Mouse (Mus musculus) intestine, postnatal 0 days (tissue): Measurements from ENCODE around the gene Gnaq. TPM values are rescaled to one million over a fixed set of nuclear protein-coding genes. Genes with fewer than 3 reads are reported as not detected.
A peak's percentile ranks its signal among the peaks of the same experiment; 100 is the strongest.

Experiments used
- ATAC-seq: fragments of 200-750 bp; cut with Nextera tagmentation; 2 replicates; pipeline ENCODE4 v1.8.0; 2017; ENCODE audit warnings: mild to moderate bottlenecking, moderate TSS enrichment, moderate library complexity
- H3K27ac ChIP-seq: fragments of 300-500 bp; sonication (generic); 2 replicates; pipeline ENCODE4 v1.5.1; 2014; ENCODE audit warnings: mild to moderate bottlenecking, low read depth, low read length, moderate library complexity
- H3K27me3 ChIP-seq: fragments of 300-500 bp; sonication (generic); replicated peaks from 2 replicates; pipeline ENCODE4 v1.6.1; 2014; ENCODE audit warnings: low read length, mixed read lengths; ENCODE audit not compliant: control insufficient read depth, insufficient read depth
- H3K36me3 ChIP-seq: fragments of 300-500 bp; sonication (generic); 2 replicates; pipeline ENCODE4 v1.6.1; 2014; ENCODE audit warnings: mild to moderate bottlenecking, moderate library complexity; ENCODE audit not compliant: control insufficient read depth, insufficient read depth
- H3K4me1 ChIP-seq: fragments of 300-500 bp; sonication (generic); replicated peaks from 2 replicates; pipeline ENCODE4 v1.6.1; 2014; ENCODE audit warnings: antibody characterized with exemption, low read length, mixed read lengths; ENCODE audit not compliant: control insufficient read depth, insufficient read depth
- H3K4me2 ChIP-seq: fragments of 300-500 bp; sonication (generic); replicated peaks from 2 replicates; pipeline ENCODE4 v1.6.1; 2014; ENCODE audit warnings: low read depth, mild to moderate bottlenecking, moderate library complexity
- H3K4me3 ChIP-seq: fragments of 300-500 bp; sonication (generic); 2 replicates; pipeline ENCODE4 v1.5.1; 2014; ENCODE audit warnings: low read depth, low read length
- H3K9ac ChIP-seq: fragments of 300-500 bp; sonication (generic); 2 replicates; pipeline ENCODE4 v1.6.1; 2014; ENCODE audit warnings: mild to moderate bottlenecking, low read depth, low read length
- H3K9me3 ChIP-seq: fragments of 300-500 bp; sonication (generic); 2 replicates; pipeline ENCODE4 v1.6.1; 2016; ENCODE audit warnings: mixed run types; ENCODE audit not compliant: control insufficient read depth
- CTCF ChIP-seq: sonication (generic); IDR thresholded peaks from 2 replicates; pipeline ENCODE4 v1.5.1; 2016; ENCODE audit warnings: low read depth, mild to moderate bottlenecking, control low read depth, antibody characterized with exemption, moderate library complexity
- WGBS: fragments of 180-500 bp; shearing (Covaris S2); extraction: QIAGEN DNeasy Blood & Tissue Kit; methylation state at CpG from one replicate; pipeline ENCODE4 v1.1.7; 2014; 5-methylcytosine and 5-hydroxymethylcytosine counted together
- polyA plus RNA-seq: library from polyadenylated mRNA; unstranded; fragments of >200 nt; fragmentation: Nextera tagmentation; extraction: Ambion mirVana; gene quantifications from 2 replicates; pipeline ENCODE4 v1.2.1, GENCODE M21; 2015

Gnaq gene
- polyA plus RNA-seq, 1 experiment from 2014 or later: 17.1 TPM

GRCm38 (mm10) chr19:16339954-16340586 is 207.4 kb downstream of the Gnaq start:
- H3K4me3 ChIP-seq: no peak overlapping the region
- no peak overlapping the region for H3K9ac ChIP-seq
- H3K27ac ChIP-seq: no peak overlapping the region
- 60% methylated on average over 4 of the region's 4 CpGs for WGBS
- no peak overlapping the region; the same call in 1 of the 2 replicates for H3K4me2 ChIP-seq
- TF ChIP-seq CTCF: no peak
- H3K9me3 ChIP-seq: no peaks in the 10 kb centered on the region
- H3K36me3 ChIP-seq: peaks cover 3% of the 10 kb centered on the region
- H3K4me1 ChIP-seq: no peaks in the 10 kb centered on the region
- 0 out of 2 replicates have a peak, but pooled peaks have one; percentile 36 for ATAC-seq
- no peaks in the 10 kb centered on the region for H3K27me3 ChIP-seq

- Histone ChIP-seq H3K4me3 (no peak overlapping the region), H3K9me3 (no peaks in the 10 kb centered on the region), H3K4me2 (no peak overlapping the region), H3K27ac (no peak overlapping the region), H3K27me3 (no peaks in the 10 kb centered on the region), H3K9ac (no peak overlapping the region), H3K4me1 (no peaks in the 10 kb centered on the region), H3K36me3 (no peaks in the 10 kb centered on the region; the same call in 1 of the 2 replicates)
- TF ChIP-seq CTCF: peak; percentile 58
- 81% methylated on average over 2 of the region's 2 CpGs for WGBS
- no peak for ATAC-seq
These were observed 210.1 kb downstream of the Gnaq start for GRCm38 (mm10) chr19:16342702-16343101.

GRCm38 (mm10) chr19:16345516-16345915 is 212.9 kb downstream of the Gnaq start:
- peaks cover 6% of the 10 kb centered on the region; the same call in 1 of the 2 replicates for H3K36me3 ChIP-seq
- H3K9ac ChIP-seq: no peak overlapping the region
- H3K27me3 ChIP-seq: no peaks in the 10 kb centered on the region
- no peak overlapping the region for H3K4me2 ChIP-seq
- no peaks in the 10 kb centered on the region for H3K9me3 ChIP-seq
- no peaks in the 10 kb centered on the region for H3K4me1 ChIP-seq
- no peak for ATAC-seq
- no peak for TF ChIP-seq CTCF
- 96% methylated on average over 2 of the region's 2 CpGs for WGBS
- H3K27ac ChIP-seq: no peak overlapping the region
- no peak overlapping the region for H3K4me3 ChIP-seq

GRCm38 (mm10) chr19:16347037-16347436 is 214.4 kb downstream of the Gnaq start:
- Histone ChIP-seq H3K27ac (no peak overlapping the region), H3K27me3 (no peaks in the 10 kb centered on the region), H3K9ac (no peak overlapping the region), H3K9me3 (no peaks in the 10 kb centered on the region), H3K4me1 (no peaks in the 10 kb centered on the region), H3K4me2 (no peak overlapping the region), H3K36me3 (peaks cover 6% of the 10 kb centered on the region; the same call in 1 of the 2 replicates), H3K4me3 (no peak overlapping the region)
- ATAC-seq: no peak
- no peak for TF ChIP-seq CTCF
- 90% methylated on average over 3 of the region's 3 CpGs for WGBS

- Histone ChIP-seq H3K4me3 (no peak overlapping the region), H3K9me3 (no peaks in the 10 kb centered on the region), H3K27me3 (no peaks in the 10 kb centered on the region), H3K27ac (no peak overlapping the region), H3K4me2 (no peak overlapping the region), H3K9ac (no peak overlapping the region), H3K36me3 (0 out of 2 replicates have a peak, but pooled peaks cover 2% of the 10 kb centered on the region), H3K4me1 (no peaks in the 10 kb centered on the region)
- no peak for ATAC-seq
- peak; percentile 77 for TF ChIP-seq CTCF
These were observed 221.1 kb downstream of the Gnaq start for GRCm38 (mm10) chr19:16353701-16354136.

- no peak overlapping the region for H3K4me3 ChIP-seq
- WGBS: 80% methylated on average over 3 of the region's 3 CpGs
- H3K9me3 ChIP-seq: no peaks in the 10 kb centered on the region
- no peak overlapping the region for H3K27ac ChIP-seq
- no peak overlapping the region for H3K4me2 ChIP-seq
- no peaks in the 10 kb centered on the region for H3K27me3 ChIP-seq
- H3K9ac ChIP-seq: no peak overlapping the region
- no peak for ATAC-seq
- H3K4me1 ChIP-seq: no peaks in the 10 kb centered on the region
- peaks cover 12% of the 10 kb centered on the region; the same call in 1 of the 2 replicates for H3K36me3 ChIP-seq
- no peak for TF ChIP-seq CTCF
These were observed 225.5 kb downstream of the Gnaq start for GRCm38 (mm10) chr19:16358148-16358547.

GRCm38 (mm10) chr19:16358905-16359304 is 226.3 kb downstream of the Gnaq start:
- WGBS: 59% methylated on average over 5 of the region's 5 CpGs
- H3K9ac ChIP-seq: no peak overlapping the region
- H3K36me3 ChIP-seq: peaks cover 12% of the 10 kb centered on the region; the same call in 1 of the 2 replicates
- no peaks in the 10 kb centered on the region for H3K9me3 ChIP-seq
- H3K27ac ChIP-seq: no peak overlapping the region
- H3K4me2 ChIP-seq: no peak overlapping the region
- H3K4me3 ChIP-seq: no peak overlapping the region
- H3K4me1 ChIP-seq: no peaks in the 10 kb centered on the region
- H3K27me3 ChIP-seq: no peaks in the 10 kb centered on the region
- no peak for ATAC-seq
- peak; percentile 82 for TF ChIP-seq CTCF
